26 mouse cellular contexts compared by ENCODE assay signal in genomic region chr12:38385942-38386341, GRCm38 (mm10).
DNase-seq lines count a peak whose midpoint lies in the region; ATAC-seq lines count a peak whose summit lies in the region.
"Had no signal": no experiment of that assay in that cellular context is flagged by ENCODE, and none has a peak within 500 bp of the region (broad histone marks: within the 10 kb centered on the region; RNA-seq: fewer than 3 reads in every experiment).

No protein-coding gene starts in this region.

- no peaks in the 10 kb centered on the region for H3K36me3 ChIP-seq in heart, embryonic 11.5 days (ENCODE audit: control insufficient read depth, insufficient read depth, low read length)
- H3K36me3 ChIP-seq: embryonic facial prominence, embryonic 13.5 days; heart, embryonic 10.5 days; hindbrain, embryonic 12.5 days; liver, embryonic 12.5 days; midbrain, embryonic 13.5 days had no signal

- no peak overlapping the region for H3K9ac ChIP-seq in heart, embryonic 11.5 days (ENCODE audit: low read depth, low read length)
- H3K9ac ChIP-seq: embryonic facial prominence, embryonic 13.5 days; hindbrain, embryonic 12.5 days; liver, embryonic 12.5 days; liver, postnatal 0 days; midbrain, embryonic 13.5 days had no signal

- no peak for ATAC-seq in heart, embryonic 11.5 days (replicated peaks; ENCODE audit: insufficient number of reproducible peaks, low FRiP score, low TSS enrichment)
- ATAC-seq: activated CD4-positive, CD25-positive, alpha-beta regulatory T cell, adult 4 months; intestine, postnatal 0 days; liver, embryonic 12.5 days; liver, postnatal 0 days; lung, postnatal 0 days; midbrain, embryonic 13.5 days had no signal

- 76% methylated on average over 6 of the region's 6 CpGs for WGBS in heart, embryonic 11.5 days (ENCODE audit: insufficient replicate concordance)

- DNase-seq in heart, adult 11 months, result peak; percentile 57
- DNase-seq in Muller cell, postnatal 12 days (ENCODE audit: inconsistent ontology term), result peak; percentile 46
- DNase-seq in brain, adult 2 months (ENCODE audit: low read depth, low spot score), result peak; percentile 36
- peak; percentile 17 for DNase-seq in retina, embryonic 14.5 days (ENCODE audit: low spot score)
- no peak for DNase-seq in left cerebral cortex, adult 9 months (ENCODE audit: low spot score in 2 of 2)
- DNase-seq: adrenal gland, adult 2 months; adrenal gland, postnatal 36 days; B cell, adult 2 months; cerebellum, adult 11 months; cerebellum, adult 9-11 months; gastrocnemius, postnatal 10 days; heart, postnatal 36 days; kidney, postnatal 14 days; left cerebral cortex, postnatal 4 days; liver, postnatal 0 days; right cerebral cortex, postnatal 14 days had no signal

- no peak overlapping the region for H3K4me3 ChIP-seq in heart, embryonic 11.5 days (ENCODE audit: low read depth, low read length)
- H3K4me3 ChIP-seq: embryonic facial prominence, embryonic 13.5 days; heart, embryonic 10.5 days; hindbrain, embryonic 12.5 days; liver, embryonic 12.5 days; midbrain, embryonic 13.5 days had no signal

- H3K27me3 ChIP-seq in heart, embryonic 11.5 days (ENCODE audit: control insufficient read depth, insufficient read depth, low read length), result no peaks in the 10 kb centered on the region
- H3K27me3 ChIP-seq: embryonic facial prominence, embryonic 13.5 days; hindbrain, embryonic 12.5 days; liver, embryonic 12.5 days; midbrain, embryonic 13.5 days had no signal

- no peaks in the 10 kb centered on the region for H3K9me3 ChIP-seq in heart, embryonic 11.5 days (replicated peaks; ENCODE audit: control insufficient read depth, low read length)
- H3K9me3 ChIP-seq: embryonic facial prominence, embryonic 13.5 days; heart, embryonic 10.5 days; hindbrain, embryonic 12.5 days; liver, embryonic 12.5 days; midbrain, embryonic 13.5 days had no signal

- no peak overlapping the region for H3K4me2 ChIP-seq in heart, embryonic 11.5 days
- H3K4me2 ChIP-seq: embryonic facial prominence, embryonic 13.5 days; hindbrain, embryonic 12.5 days; liver, embryonic 12.5 days; midbrain, embryonic 13.5 days had no signal

- H3K4me1 ChIP-seq in heart, embryonic 11.5 days (ENCODE audit: control insufficient read depth, insufficient read depth, low read length), result no peaks in the 10 kb centered on the region
- H3K4me1 ChIP-seq: embryonic facial prominence, embryonic 13.5 days; heart, embryonic 10.5 days; hindbrain, embryonic 12.5 days; liver, embryonic 12.5 days; midbrain, embryonic 13.5 days had no signal

- no peak overlapping the region for H3K27ac ChIP-seq in heart, embryonic 11.5 days (ENCODE audit: low read depth, low read length)
- H3K27ac ChIP-seq: embryonic facial prominence, embryonic 13.5 days; heart, embryonic 10.5 days; hindbrain, embryonic 12.5 days; liver, embryonic 12.5 days; macrophage; midbrain, embryonic 13.5 days had no signal

Comparison
In these comparisons a context has a peak if more than half of its experiments do, and no peak if none do; other contexts are left out.
1. DNase-seq: peak in heart, adult 11 months (single experiment), Muller cell, postnatal 12 days (single experiment), brain, adult 2 months (single experiment) and retina, embryonic 14.5 days (single experiment); none in left cerebral cortex, adult 9 months (0 of 2).